Mouse (Mus musculus) forebrain, embryonic 13.5 days (tissue): ENCODE data around the gene Lmntd1. TPM values are rescaled to one million over a fixed set of nuclear protein-coding genes. Genes with fewer than 3 reads are reported as not detected.

Source experiments
- ATAC-seq: fragments of 200-750 bp; cut with Nextera tagmentation; 2 replicates; pipeline ENCODE4 v1.8.0; 2017
- H3K27ac ChIP-seq: fragments of 300-500 bp; sonication (generic); 2 replicates; pipeline ENCODE4 v1.5.1; 2015; ENCODE audit warnings: inconsistent platforms, mild to moderate bottlenecking, moderate library complexity
- H3K27me3 ChIP-seq: fragments of 300-500 bp; sonication (generic); 2 replicates; pipeline ENCODE4 v1.6.1; 2015; ENCODE audit warnings: mild to moderate bottlenecking, inconsistent platforms
- H3K36me3 ChIP-seq: fragments of 300-500 bp; sonication (generic); 2 replicates; pipeline ENCODE4 v1.6.1; 2015; ENCODE audit warnings: mild to moderate bottlenecking, inconsistent platforms; ENCODE audit not compliant: poor library complexity, severe bottlenecking
- H3K4me1 ChIP-seq: fragments of 300-500 bp; sonication (generic); 2 replicates; pipeline ENCODE4 v1.6.1; 2015; ENCODE audit warnings: inconsistent platforms
- H3K4me2 ChIP-seq: fragments of 300-500 bp; sonication (generic); 2 replicates; pipeline ENCODE4 v1.6.1; 2015; ENCODE audit warnings: inconsistent platforms, mild to moderate bottlenecking, moderate library complexity
- H3K4me3 ChIP-seq: fragments of 300-500 bp; sonication (generic); 2 replicates; pipeline ENCODE4 v1.5.1; 2015; ENCODE audit warnings: mild to moderate bottlenecking, inconsistent platforms
- H3K9ac ChIP-seq: fragments of 300-500 bp; sonication (generic); 2 replicates; pipeline ENCODE4 v1.6.1; 2015; ENCODE audit warnings: mild to moderate bottlenecking, inconsistent platforms
- H3K9me3 ChIP-seq: fragments of 300-500 bp; sonication (generic); replicated peaks from 2 replicates; pipeline ENCODE4 v1.6.1; 2016; ENCODE audit warnings: inconsistent platforms
- WGBS: fragments of 180-500 bp; shearing (Covaris S2); methylation state at CpG from one replicate; pipeline ENCODE4 v1.1.7; 2015; 5-methylcytosine and 5-hydroxymethylcytosine counted together
- polyA plus RNA-seq: library from polyadenylated mRNA; unstranded; fragments of >200 nt; fragmentation: Nextera tagmentation; extraction: Ambion mirVana; gene quantifications from 2 replicates; pipeline ENCODE4 v1.2.1, GENCODE M21; 2015

Lmntd1 gene
- polyA plus RNA-seq, 1 experiment from 2014 or later, result 0.45 TPM

DNA sequence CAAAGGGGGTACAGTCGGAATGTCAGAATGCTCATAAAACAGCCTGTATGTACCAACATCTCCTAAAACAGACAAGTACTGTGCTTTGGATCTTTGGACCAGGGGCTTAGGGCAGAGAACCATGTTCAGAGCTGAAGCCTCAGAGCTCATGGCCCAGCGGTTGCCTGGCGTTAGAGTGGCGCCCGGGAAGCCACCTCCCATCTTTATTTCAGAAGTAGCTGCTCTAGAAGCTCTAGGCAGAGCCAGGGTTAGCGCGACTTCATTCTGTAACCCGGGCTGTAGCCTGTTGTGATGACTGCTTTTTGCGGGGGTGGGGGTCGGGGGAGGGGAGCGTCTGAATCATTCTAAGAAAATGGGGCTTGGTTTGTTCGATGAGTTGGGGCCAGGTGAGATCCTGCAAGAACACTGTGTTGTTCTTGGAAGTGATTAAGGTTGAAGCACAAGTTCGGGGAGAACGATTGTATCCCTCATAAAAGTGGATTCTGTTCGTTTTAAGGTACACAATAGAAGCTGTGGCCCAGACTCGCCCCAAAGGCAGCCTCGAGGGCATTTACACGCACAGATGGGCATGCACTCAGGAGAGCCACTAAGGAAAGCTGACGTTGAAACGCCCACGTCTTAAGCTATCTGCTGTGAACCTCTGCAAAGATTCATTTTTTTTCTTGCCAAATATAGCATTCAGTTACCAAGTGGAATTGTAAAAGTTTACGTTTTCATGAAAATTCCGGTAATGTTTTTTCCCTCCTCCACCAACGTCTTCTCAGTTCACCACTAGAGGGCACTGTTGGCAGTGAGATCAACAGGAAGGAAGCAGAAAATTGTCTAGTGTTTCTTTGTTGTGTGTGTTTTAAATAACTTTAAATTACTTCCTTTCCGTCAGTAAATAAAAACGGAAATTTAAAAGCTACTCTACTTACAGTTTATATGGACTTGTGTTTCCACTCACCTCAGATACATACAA, 254.4 kb downstream of the Lmntd1 start:
- H3K36me3 ChIP-seq, result no peaks in the 10 kb centered on the region
- H3K4me3 ChIP-seq, result no peak overlapping the region
- H3K27me3 ChIP-seq, result 0 out of 2 replicates have a peak, but pooled peaks cover 5% of the 10 kb centered on the region
- no peak overlapping the region for H3K9ac ChIP-seq
- H3K4me1 ChIP-seq, result no peaks in the 10 kb centered on the region
- WGBS, result 41% methylated on average over 26 of the region's 26 CpGs
- ATAC-seq, result 0 out of 2 replicates have a peak, but pooled peaks have one; percentile 30
- no peak overlapping the region for H3K27ac ChIP-seq
- H3K4me2 ChIP-seq, result peak overlapping the region; percentile 15
- H3K9me3 ChIP-seq, result no peaks in the 10 kb centered on the region

DNA sequence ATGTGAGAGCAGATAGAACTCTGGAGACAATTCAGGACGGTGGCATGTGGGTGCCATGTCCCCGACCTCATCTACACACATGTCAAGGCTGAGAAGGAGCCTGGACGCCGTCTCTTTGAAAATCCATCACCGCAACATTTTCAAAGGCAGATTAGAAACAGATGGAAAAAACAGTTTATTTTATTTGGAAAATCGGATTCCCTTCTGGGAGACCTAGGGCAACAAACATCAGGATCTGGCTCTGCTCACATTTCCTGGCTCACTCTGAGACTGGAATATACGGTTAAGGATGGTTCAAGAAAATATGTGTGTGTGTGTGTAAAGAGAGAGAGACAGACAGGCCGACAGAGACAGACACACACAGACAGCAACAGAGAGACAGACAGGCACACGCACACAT, 256.1 kb downstream of the Lmntd1 start:
- H3K4me2 ChIP-seq, result no peak overlapping the region
- H3K9me3 ChIP-seq, result no peaks in the 10 kb centered on the region
- no peak overlapping the region for H3K27ac ChIP-seq
- no peak for ATAC-seq
- H3K36me3 ChIP-seq, result no peaks in the 10 kb centered on the region
- 0 out of 2 replicates have a peak, but pooled peaks cover 5% of the 10 kb centered on the region for H3K27me3 ChIP-seq
- no peak overlapping the region for H3K9ac ChIP-seq
- 86% methylated on average over 9 of the region's 9 CpGs for WGBS
- no peak overlapping the region for H3K4me3 ChIP-seq
- no peaks in the 10 kb centered on the region for H3K4me1 ChIP-seq

DNA sequence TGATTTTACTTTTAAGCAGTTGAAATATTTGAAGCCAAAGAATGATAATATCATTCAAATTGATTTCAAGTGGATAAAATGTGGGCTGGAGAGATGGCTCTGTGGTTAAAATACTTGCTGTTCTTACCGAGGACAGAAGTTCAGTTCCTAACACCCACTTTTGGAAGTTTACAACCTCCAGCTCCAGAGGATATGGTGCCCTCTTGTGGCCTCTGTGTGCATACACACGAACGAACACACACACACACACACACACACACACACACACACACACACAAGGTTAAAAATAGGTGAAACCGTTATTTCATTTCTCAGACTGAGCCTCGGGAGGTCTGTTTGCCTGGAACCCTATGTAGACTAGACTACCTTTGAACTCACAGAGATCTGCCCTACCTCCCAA, 260.3 kb downstream of the Lmntd1 start:
- H3K4me3 ChIP-seq, result no peak overlapping the region
- H3K36me3 ChIP-seq, result no peaks in the 10 kb centered on the region
- H3K9me3 ChIP-seq, result no peaks in the 10 kb centered on the region
- H3K27me3 ChIP-seq, result no peaks in the 10 kb centered on the region
- no peak overlapping the region for H3K9ac ChIP-seq
- H3K4me1 ChIP-seq, result no peaks in the 10 kb centered on the region
- no peak overlapping the region for H3K27ac ChIP-seq
- 92% methylated on average over 5 of the region's 5 CpGs for WGBS
- no peak for ATAC-seq
- H3K4me2 ChIP-seq, result no peak overlapping the region

DNA sequence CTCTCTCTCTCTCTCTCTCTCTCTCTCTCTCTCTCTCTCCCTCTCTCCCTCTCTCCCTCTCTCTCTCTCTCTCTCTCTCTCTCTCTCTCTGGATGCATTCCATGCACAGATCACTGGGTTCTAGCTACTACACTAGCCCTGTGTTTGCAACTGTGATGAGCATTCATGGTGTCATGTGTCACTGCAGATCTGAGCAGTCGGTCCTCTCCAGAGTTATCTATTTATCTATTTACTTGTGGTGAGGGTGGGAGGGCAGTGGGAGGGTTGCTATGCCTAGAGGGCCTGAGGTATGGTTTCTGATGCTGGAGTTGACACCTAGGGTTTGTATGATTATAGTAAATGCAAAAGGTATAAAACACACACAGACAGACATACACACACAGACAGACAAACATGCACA, 261.4 kb downstream of the Lmntd1 start:
- 50% methylated on average over 1 of the region's 1 CpGs for WGBS
- Histone ChIP-seq H3K9me3 (no peaks in the 10 kb centered on the region), H3K4me2 (no peak overlapping the region), H3K4me3 (no peak overlapping the region), H3K4me1 (no peaks in the 10 kb centered on the region), H3K9ac (no peak overlapping the region), H3K36me3 (no peaks in the 10 kb centered on the region), H3K27me3 (no peaks in the 10 kb centered on the region), H3K27ac (no peak overlapping the region)
- ATAC-seq, result no peak

DNA sequence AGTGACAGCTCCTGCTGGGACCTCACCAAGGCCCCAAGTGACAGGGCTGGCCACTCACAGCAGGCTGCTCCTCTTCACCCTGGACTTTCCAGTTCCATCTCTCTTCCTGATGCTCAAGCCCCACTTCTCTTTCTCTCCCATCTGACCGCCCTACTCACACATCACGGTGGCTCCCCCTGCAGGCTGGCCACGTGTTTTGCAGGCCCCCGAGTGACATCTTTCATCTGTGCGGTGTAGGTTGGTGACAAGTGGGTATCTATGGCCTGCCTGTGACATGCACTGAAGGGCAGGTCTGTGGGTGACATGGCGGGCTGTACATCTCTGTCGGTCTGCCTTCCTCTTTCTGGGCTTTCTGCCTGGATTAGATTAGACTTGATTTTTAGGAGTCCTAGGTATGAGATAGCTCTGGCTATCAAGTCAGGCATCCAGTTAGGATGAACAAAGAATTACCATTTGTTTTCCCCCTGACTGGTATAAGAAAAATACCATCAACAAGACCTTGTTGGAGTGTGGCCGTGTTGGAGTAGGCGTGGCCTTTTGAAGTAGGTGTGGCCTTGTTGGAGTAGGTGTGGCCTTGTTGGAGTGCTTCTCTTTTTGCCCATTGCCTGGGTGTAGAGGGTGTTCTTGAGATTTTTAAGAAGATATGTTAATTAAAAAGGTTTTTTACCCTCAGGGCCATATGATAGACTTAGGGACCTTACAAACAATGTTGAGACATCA, 265.8 kb downstream of the Lmntd1 start:
- 63% methylated on average over 9 of the region's 9 CpGs for WGBS

DNA sequence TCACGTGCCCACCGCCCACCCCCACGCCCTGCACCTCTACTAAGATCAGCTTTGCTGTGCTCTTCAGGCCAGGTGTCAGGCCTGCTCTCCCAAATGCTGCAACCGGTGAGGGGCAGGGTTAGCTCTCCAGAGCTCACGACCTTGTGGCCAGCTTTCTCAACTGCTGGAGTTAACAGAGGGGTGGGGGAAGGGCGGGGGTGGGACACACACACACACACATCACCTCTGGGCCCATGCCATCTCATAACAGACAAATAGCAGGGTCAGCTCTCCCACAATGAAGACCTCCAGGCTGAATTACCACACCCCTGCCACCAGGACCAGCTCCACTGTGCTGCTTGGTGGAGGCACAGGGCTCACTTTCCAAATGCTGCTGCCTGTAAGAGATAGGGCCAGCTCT, 266.5 kb downstream of the Lmntd1 start:
- Histone ChIP-seq H3K9ac (no peak overlapping the region), H3K36me3 (no peaks in the 10 kb centered on the region), H3K27me3 (no peaks in the 10 kb centered on the region), H3K4me3 (no peak overlapping the region), H3K9me3 (no peaks in the 10 kb centered on the region), H3K4me2 (no peak overlapping the region), H3K4me1 (no peaks in the 10 kb centered on the region), H3K27ac (no peak overlapping the region)
- 77% methylated on average over 6 of the region's 6 CpGs for WGBS
- ATAC-seq, result no peak

More for the DNA sequence above, 265.8 kb downstream of the Lmntd1 start:
- Histone ChIP-seq H3K36me3 (no peaks in the 10 kb centered on the region), H3K27ac (no peak overlapping the region), H3K4me1 (no peaks in the 10 kb centered on the region), H3K27me3 (no peaks in the 10 kb centered on the region), H3K4me3 (no peak overlapping the region), H3K9me3 (no peaks in the 10 kb centered on the region), H3K9ac (no peak overlapping the region), H3K4me2 (no peak overlapping the region)
- ATAC-seq, result no peak

DNA sequence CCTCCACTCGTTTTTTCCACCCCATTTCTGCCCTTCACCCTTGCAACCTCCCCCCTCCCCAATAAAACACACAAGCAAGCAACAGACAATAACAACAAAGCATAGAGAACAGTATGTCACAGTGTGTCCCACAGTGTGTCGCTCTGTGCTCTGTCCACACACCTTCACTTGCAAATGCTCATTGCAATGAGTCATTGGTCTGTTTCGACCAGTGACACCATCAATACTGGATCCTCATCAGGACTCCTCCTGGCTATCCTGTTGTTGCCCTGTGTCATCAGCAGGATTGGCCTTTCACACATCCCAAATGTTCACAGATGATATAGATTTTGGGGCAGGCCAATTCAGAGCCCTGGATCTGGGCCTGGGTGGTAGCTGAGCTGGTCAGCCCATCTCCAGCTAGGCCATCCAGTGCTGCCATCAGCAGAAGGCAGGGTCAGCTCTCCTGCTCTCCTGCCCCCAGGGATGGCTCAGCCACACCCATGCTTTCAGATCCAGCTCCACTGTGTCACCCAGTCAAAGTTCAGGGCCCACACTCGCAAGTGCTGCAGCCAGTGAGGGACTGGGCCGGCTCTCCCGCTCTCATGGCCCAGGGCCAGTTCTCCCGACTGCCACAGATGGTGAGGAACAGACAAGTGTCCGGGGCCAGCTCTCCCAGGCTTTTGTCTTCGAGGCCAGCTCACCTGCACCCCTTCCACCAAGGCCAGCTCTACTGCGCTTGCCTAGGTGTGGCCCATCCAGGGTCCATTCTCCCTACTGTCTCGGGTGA, 267.1 kb downstream of the Lmntd1 start:
- no peaks in the 10 kb centered on the region for H3K36me3 ChIP-seq
- ATAC-seq, result no peak
- 69% methylated on average over 11 of the region's 11 CpGs for WGBS
- H3K9ac ChIP-seq, result no peak overlapping the region
- H3K9me3 ChIP-seq, result no peaks in the 10 kb centered on the region
- H3K4me1 ChIP-seq, result no peaks in the 10 kb centered on the region
- H3K4me3 ChIP-seq, result no peak overlapping the region
- H3K4me2 ChIP-seq, result no peak overlapping the region
- no peaks in the 10 kb centered on the region for H3K27me3 ChIP-seq
- H3K27ac ChIP-seq, result no peak overlapping the region

DNA sequence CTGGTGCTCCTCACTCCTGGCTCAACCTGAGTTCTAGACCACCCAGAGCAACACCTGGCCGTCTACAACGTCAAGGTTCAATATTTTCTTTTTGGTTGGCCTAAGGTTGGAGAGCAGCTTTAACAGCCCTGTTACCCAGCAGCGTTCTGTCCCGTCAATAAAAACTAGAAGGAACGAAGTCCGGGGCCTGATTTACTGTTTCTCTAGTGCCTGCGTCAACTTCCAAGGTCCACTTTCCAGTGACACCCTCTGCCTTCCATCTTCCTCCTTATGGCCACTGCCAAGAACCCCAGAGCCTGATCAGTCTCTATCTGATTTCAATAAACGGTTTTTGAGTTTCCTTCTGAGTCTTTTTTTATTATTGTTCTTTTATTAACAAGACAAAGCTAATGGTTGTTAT, 267.8 kb downstream of the Lmntd1 start:
- 86% methylated on average over 8 of the region's 8 CpGs for WGBS
- no peak for ATAC-seq
- H3K36me3 ChIP-seq, result no peaks in the 10 kb centered on the region
- no peaks in the 10 kb centered on the region for H3K4me1 ChIP-seq
- no peak overlapping the region for H3K27ac ChIP-seq
- no peaks in the 10 kb centered on the region for H3K9me3 ChIP-seq
- H3K9ac ChIP-seq, result no peak overlapping the region
- H3K27me3 ChIP-seq, result no peaks in the 10 kb centered on the region
- H3K4me2 ChIP-seq, result no peak overlapping the region
- H3K4me3 ChIP-seq, result no peak overlapping the region

DNA sequence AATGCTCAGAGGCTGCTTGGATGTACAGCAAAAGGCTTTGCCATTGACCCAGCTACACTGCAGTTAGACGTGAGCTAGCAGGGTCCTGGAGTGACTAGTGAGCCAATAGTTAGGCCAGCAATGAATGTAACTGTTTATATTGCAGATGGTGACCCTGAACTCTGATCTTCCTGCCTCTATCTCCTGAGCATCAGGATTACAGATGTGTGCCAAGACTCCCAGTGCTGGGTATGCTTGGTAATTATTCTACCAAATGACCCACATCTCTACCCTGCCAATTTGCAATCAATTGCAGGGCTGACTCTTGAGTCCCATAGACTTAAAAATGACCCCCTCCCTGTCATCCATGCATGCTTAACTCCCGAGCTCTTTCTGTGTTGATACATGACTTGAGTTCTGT, 269.4 kb downstream of the Lmntd1 start:
- no peak overlapping the region for H3K27ac ChIP-seq
- H3K4me3 ChIP-seq, result no peak overlapping the region
- no peak for ATAC-seq
- no peak overlapping the region for H3K4me2 ChIP-seq
- 0 out of 2 replicates have a peak, but pooled peaks cover 3% of the 10 kb centered on the region for H3K4me1 ChIP-seq
- WGBS, result 76% methylated on average over 2 of the region's 2 CpGs
- H3K9me3 ChIP-seq, result no peaks in the 10 kb centered on the region
- H3K27me3 ChIP-seq, result peaks cover 2% of the 10 kb centered on the region; the same call in 1 of the 2 replicates
- no peak overlapping the region for H3K9ac ChIP-seq
- H3K36me3 ChIP-seq, result no peaks in the 10 kb centered on the region

DNA sequence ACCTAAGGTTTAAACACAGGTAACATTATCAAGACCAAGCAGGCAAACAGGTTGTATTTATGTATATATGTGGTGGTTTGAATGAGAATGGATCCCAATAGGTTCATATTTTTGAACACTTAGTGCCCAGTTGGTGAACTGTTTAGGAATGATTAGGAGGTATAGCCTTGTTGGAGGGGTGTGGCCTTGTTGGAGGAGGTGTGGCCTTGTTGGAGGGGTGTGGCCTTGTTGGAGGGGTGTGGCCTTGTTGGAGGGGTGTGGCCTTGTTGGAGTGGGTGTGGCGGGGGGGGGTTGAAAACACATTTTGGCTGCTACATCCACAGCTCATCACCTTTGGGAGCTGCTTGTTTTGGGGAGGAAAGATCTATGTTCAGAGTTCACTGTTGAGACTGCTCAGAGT, 270.7 kb downstream of the Lmntd1 start:
- H3K9me3 ChIP-seq, result no peaks in the 10 kb centered on the region

DNA sequence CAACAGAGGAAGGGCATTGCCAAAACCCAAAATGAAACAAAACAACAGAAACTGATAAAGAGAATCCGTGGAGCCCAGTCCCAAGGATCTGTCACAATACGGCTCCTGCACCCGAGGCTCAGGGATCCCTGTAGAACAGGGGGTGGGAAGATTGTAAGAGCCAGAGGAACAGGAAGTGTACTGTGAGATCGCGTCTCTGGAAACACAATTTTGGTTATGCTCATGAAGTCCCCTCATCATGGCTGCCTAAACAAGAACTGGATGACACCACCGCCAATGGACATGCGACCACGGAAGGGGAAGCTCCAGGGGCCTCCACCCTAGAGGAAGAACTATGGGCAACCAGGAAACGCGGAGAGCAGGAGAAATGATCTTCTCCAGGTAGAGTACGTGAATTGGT, 271.3 kb downstream of the Lmntd1 start:
- WGBS, result 91% methylated on average over 11 of the region's 11 CpGs
- H3K27me3 ChIP-seq, result peaks cover 19% of the 10 kb centered on the region
- no peak overlapping the region for H3K4me2 ChIP-seq
- H3K27ac ChIP-seq, result no peak overlapping the region
- H3K9ac ChIP-seq, result no peak overlapping the region
- no peaks in the 10 kb centered on the region for H3K36me3 ChIP-seq
- H3K4me1 ChIP-seq, result 0 out of 2 replicates have a peak, but pooled peaks cover 7% of the 10 kb centered on the region
- ATAC-seq, result no peak
- no peak overlapping the region for H3K4me3 ChIP-seq
- H3K9me3 ChIP-seq, result no peaks in the 10 kb centered on the region

More for the DNA sequence above, 270.7 kb downstream of the Lmntd1 start:
- H3K4me2 ChIP-seq, result no peak overlapping the region
- ATAC-seq, result no peak
- 0 out of 2 replicates have a peak, but pooled peaks cover 7% of the 10 kb centered on the region for H3K4me1 ChIP-seq
- no peak overlapping the region for H3K4me3 ChIP-seq
- H3K27me3 ChIP-seq, result peaks cover 14% of the 10 kb centered on the region
- no peak overlapping the region for H3K9ac ChIP-seq
- no peak overlapping the region for H3K27ac ChIP-seq
- WGBS, result 69% methylated on average over 1 of the region's 1 CpGs
- H3K36me3 ChIP-seq, result no peaks in the 10 kb centered on the region
